Mouse (Mus musculus) neural tube, embryonic 13.5 days (tissue): Measurements from ENCODE around the gene Snx11. TPM values are rescaled to one million over a fixed set of nuclear protein-coding genes. Genes with fewer than 3 reads are reported as not detected.
A peak's percentile ranks its signal among the peaks of the same experiment; 100 is the strongest.
"Not testable (repeated sequence)": the region's sequence is repeated elsewhere in the genome, so short reads cannot be mapped to it uniquely, and the experiment has no call there.

Experiments used
- ATAC-seq: fragments of 200-750 bp; cut with Nextera tagmentation; 2 replicates; pipeline ENCODE4 v1.8.0; 2017; ENCODE audit warnings: low read depth, mild to moderate bottlenecking, moderate TSS enrichment, moderate library complexity
- H3K27ac ChIP-seq: fragments of 300-500 bp; sonication (generic); replicated peaks from 2 replicates; pipeline ENCODE4 v1.5.1; 2015; ENCODE audit warnings: moderate library complexity, mild to moderate bottlenecking, inconsistent platforms
- H3K27me3 ChIP-seq: fragments of 300-500 bp; sonication (generic); 2 replicates; pipeline ENCODE4 v1.6.1; 2015; ENCODE audit warnings: mild to moderate bottlenecking, inconsistent platforms
- H3K36me3 ChIP-seq: fragments of 300-500 bp; sonication (generic); 2 replicates; pipeline ENCODE4 v1.6.1; 2015; ENCODE audit warnings: mild to moderate bottlenecking, inconsistent platforms
- H3K4me1 ChIP-seq: fragments of 300-500 bp; sonication (generic); replicated peaks from 2 replicates; pipeline ENCODE4 v1.6.1; 2015; ENCODE audit warnings: inconsistent platforms
- H3K4me2 ChIP-seq: fragments of 300-500 bp; sonication (generic); 2 replicates; pipeline ENCODE4 v1.6.1; 2015; ENCODE audit warnings: inconsistent platforms, mild to moderate bottlenecking, moderate library complexity
- H3K4me3 ChIP-seq: fragments of 300-500 bp; sonication (generic); 2 replicates; pipeline ENCODE4 v1.5.1; 2015; ENCODE audit warnings: mild to moderate bottlenecking, inconsistent platforms
- H3K9ac ChIP-seq: fragments of 300-500 bp; sonication (generic); 2 replicates; pipeline ENCODE4 v1.6.1; 2015; ENCODE audit warnings: moderate library complexity, mild to moderate bottlenecking, inconsistent platforms
- H3K9me3 ChIP-seq: fragments of 300-500 bp; sonication (generic); 2 replicates; pipeline ENCODE4 v1.6.1; 2016; ENCODE audit warnings: inconsistent platforms
- WGBS: fragments of 180-500 bp; shearing (Covaris S2); methylation state at CpG from one replicate; pipeline ENCODE4 v1.1.7; 2015; 5-methylcytosine and 5-hydroxymethylcytosine counted together
- polyA plus RNA-seq: library from polyadenylated mRNA; unstranded; fragments of >200 nt; fragmentation: Nextera tagmentation; extraction: Ambion mirVana; gene quantifications from 2 replicates; pipeline ENCODE4 v1.2.1, GENCODE M21; 2015

The Snx11 gene
- polyA plus RNA-seq, 1 experiment from 2014 or later, result 78.0 TPM

DNA sequence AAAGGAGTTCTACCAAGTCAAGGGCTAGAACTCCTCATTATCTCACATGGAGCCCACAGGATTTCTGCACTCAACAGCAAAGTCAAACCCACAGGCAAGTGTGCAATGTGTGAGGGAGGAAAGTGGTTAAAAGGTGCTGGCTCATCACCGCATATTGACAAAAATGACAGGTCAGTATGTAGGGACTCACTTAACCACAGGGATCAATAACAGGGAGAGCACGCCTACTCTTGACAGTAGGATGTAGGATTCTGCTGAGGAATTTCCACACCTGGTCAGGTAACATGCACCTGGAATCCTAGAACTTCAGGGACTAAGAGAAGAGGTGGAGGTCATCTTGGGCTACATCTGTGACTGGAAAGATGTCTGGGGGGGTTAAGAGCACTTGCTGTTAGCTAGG, 38.5 kb upstream of the Snx11 start:
- no peaks in the 10 kb centered on the region for H3K27me3 ChIP-seq
- WGBS, result 95% methylated on average over 2 of the region's 2 CpGs
- no peaks in the 10 kb centered on the region for H3K9me3 ChIP-seq
- no peak overlapping the region for H3K9ac ChIP-seq
- no peak overlapping the region for H3K4me2 ChIP-seq
- ATAC-seq, result no peak
- no peaks in the 10 kb centered on the region for H3K4me1 ChIP-seq
- no peak overlapping the region for H3K4me3 ChIP-seq
- H3K36me3 ChIP-seq, result peaks cover 87% of the 10 kb centered on the region
- no peak overlapping the region for H3K27ac ChIP-seq

DNA sequence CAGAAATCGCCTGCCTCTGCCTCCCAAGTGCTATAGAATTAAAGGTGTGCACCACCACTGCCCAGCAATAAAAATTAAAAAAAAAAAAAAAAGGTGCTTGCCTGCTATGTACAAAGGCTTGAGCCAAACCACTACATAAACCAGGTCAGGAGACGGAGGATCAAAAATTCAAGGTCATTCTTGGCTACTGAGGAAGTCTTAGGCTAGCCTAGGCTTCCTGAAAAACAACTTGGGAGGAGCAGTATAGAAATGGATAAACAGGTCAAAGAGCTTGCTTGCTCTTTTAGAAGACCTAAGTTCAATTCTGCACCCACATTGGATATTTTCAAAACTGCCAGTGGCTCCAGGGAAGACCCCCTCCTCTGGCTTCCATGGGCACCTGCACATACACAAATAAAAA, 37.1 kb upstream of the Snx11 start:
- Histone ChIP-seq H3K4me3 (no peak overlapping the region), H3K4me2 (no peak overlapping the region), H3K27ac (no peak overlapping the region), H3K9ac (no peak overlapping the region), H3K9me3 (no peaks in the 10 kb centered on the region), H3K27me3 (no peaks in the 10 kb centered on the region), H3K36me3 (peaks cover 87% of the 10 kb centered on the region), H3K4me1 (no peaks in the 10 kb centered on the region)
- WGBS, result 89% methylated on average over 2 of the region's 2 CpGs
- no peak for ATAC-seq

DNA sequence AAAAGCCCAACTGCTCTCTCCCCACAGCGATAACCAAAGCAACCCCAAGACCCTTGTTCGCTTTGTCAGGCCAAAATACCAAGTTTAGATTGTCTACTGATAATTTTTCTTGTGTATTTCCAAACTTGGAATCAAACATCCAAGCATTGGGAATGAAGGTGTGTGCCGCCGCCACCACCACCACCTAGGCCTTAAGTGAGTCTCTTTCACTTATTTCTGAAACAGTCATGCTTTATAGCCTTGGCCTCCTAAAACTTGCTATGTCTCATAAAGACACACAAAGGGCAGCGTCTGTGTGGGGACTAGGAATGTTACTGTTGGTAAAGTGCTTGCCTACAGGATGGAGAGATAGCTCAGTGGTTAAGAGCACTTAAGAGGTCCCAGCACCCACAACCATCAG, 36.6 kb upstream of the Snx11 start:
- WGBS, result 89% methylated on average over 5 of the region's 5 CpGs
- Histone ChIP-seq H3K9ac (no peak overlapping the region), H3K9me3 (no peaks in the 10 kb centered on the region), H3K36me3 (peaks cover 87% of the 10 kb centered on the region), H3K4me1 (no peaks in the 10 kb centered on the region), H3K27ac (no peak overlapping the region), H3K27me3 (no peaks in the 10 kb centered on the region), H3K4me3 (no peak overlapping the region), H3K4me2 (no peak overlapping the region)
- ATAC-seq, result no peak

DNA sequence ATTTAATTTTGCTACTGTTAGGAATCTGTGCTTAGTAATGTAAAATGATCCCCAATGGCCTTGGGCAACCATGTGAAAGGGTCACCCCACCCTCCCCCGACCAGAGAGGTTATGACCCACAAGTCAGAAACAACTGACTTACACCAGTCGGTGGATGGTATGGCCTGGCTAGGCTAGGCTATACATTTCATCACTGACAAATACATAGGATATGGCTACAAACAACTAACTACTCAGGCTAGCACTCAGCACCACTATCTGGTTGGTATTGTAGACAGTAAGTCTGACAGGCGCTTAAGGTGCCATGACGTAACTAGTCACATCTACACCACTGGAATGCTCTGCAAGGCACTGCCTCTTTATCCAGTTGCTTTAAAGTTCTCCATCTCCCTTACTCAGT, 36.1 kb upstream of the Snx11 start:
- no peak for ATAC-seq
- Histone ChIP-seq H3K27me3 (no peaks in the 10 kb centered on the region), H3K4me1 (no peaks in the 10 kb centered on the region), H3K27ac (no peak overlapping the region), H3K9me3 (no peaks in the 10 kb centered on the region), H3K4me2 (no peak overlapping the region), H3K4me3 (no peak overlapping the region), H3K36me3 (peaks cover 87% of the 10 kb centered on the region), H3K9ac (no peak overlapping the region)
- 85% methylated on average over 4 of the region's 4 CpGs for WGBS

DNA sequence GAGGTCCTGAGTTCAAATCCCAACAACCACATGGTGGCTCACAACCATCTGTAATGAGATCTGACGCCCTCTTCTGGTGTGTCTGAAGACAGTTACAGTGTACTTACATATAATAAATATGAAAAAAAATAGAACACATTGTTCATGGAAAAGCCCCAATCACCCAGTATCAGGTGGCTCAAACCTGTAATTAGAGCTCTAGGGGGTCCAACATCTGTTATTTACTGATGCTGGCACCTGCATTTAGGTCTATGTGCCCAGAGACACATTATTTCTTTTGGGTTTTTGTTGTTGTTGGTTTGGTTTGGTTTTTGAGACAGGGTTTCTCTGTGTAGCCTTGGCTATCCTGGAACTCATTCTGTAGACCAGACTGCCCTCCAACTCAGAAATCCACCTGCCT, 33.8 kb upstream of the Snx11 start:
- not testable (repeated sequence) for H3K4me3 ChIP-seq, H3K4me2 ChIP-seq, H3K4me1 ChIP-seq, H3K9me3 ChIP-seq, H3K9ac ChIP-seq, H3K27ac ChIP-seq, H3K27me3 ChIP-seq, ATAC-seq
- peaks cover 82% of the 10 kb centered on the region for H3K36me3 ChIP-seq
- WGBS, result 85% methylated on average over 1 of the region's 1 CpGs

DNA sequence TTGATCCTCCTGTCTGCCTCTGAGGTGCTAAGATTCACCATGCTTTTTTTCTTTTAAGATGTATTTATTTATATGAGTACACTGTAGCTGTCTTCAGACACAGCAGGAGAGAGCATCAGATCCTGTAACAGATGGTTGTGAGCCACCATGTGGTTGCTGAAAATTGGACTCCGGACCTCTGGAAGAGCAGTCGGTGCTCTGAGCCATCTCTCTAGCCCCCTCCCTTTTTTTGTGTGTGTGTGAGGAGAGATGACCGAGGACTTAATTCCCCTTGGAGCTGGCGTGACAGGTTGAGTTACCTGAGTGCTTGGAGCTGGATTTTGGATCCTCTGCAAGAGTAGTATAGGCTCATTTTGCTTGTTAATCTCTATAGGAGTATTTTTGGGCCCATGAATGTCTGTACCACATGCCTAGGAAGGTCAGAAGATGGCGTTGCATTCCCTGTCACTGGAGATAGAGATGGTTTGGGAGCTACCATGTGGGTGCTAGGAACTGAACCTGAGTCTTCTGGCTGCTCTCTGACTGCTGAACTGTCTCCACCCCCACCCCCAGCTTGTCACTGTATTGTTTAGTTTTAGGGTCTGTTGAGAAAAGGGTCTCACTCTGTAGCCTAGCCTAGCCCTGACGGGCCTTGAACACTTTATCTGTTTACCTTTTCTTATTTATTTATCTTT, 32.3 kb upstream of the Snx11 start:
- peaks cover 85% of the 10 kb centered on the region for H3K36me3 ChIP-seq
- no peak overlapping the region for H3K27ac ChIP-seq
- no peaks in the 10 kb centered on the region for H3K4me1 ChIP-seq
- no peaks in the 10 kb centered on the region for H3K27me3 ChIP-seq
- no peaks in the 10 kb centered on the region for H3K9me3 ChIP-seq
- 87% methylated on average over 6 of the region's 6 CpGs for WGBS
- H3K4me2 ChIP-seq, result no peak overlapping the region
- H3K4me3 ChIP-seq, result no peak overlapping the region
- no peak for ATAC-seq
- H3K9ac ChIP-seq, result no peak overlapping the region

DNA sequence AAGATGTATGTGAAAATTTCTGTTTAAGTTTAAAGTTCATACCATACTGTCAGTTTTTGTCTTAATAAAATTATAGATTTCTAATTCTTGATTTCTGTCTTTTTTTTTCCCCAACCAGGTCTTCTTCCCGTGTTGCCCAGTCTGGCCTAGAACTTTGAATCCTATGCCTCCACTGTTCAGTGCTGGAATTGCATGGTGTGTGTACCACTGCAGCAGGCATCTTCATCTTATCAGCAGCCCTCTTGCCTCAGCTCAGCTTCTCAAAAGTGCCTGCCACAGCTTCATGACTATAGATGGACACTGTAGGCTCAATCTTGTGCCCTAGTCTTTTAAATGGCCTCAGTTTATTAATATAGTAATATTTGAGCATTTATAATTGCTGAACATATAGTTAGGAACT, 30.7 kb upstream of the Snx11 start:
- H3K9ac ChIP-seq, result no peak overlapping the region
- H3K9me3 ChIP-seq, result no peaks in the 10 kb centered on the region
- 52% methylated on average over 1 of the region's 1 CpGs for WGBS
- H3K27ac ChIP-seq, result no peak overlapping the region
- no peaks in the 10 kb centered on the region for H3K4me1 ChIP-seq
- no peak for ATAC-seq
- no peak overlapping the region for H3K4me2 ChIP-seq
- H3K4me3 ChIP-seq, result no peak overlapping the region
- peaks cover 92% of the 10 kb centered on the region for H3K36me3 ChIP-seq
- no peaks in the 10 kb centered on the region for H3K27me3 ChIP-seq

DNA sequence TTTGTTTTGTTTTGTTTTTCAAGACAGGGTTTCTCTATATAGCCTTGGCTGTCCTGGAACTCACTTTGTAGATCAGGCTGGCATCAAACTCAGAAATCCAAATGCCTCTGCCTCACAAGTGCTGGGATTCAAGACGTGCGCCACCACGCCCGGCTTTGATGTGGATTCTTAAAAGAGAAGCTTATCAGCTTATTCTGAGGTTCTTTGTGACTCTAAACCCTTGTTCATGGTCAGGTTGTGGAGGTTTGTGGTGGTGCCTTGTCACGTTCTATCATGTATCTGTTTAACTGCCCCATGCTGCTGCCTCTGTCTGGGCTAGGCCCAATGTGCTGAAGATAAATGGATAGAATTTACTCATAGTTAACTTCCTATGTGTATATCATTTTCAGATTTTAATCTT, 28.2 kb upstream of the Snx11 start:
- Histone ChIP-seq H3K4me2 (no peak overlapping the region), H3K27ac (no peak overlapping the region), H3K27me3 (no peaks in the 10 kb centered on the region), H3K9ac (no peak overlapping the region), H3K4me3 (no peak overlapping the region), H3K9me3 (no peaks in the 10 kb centered on the region), H3K36me3 (peaks cover 94% of the 10 kb centered on the region), H3K4me1 (peaks cover 5% of the 10 kb centered on the region; the same call in 1 of the 2 replicates)
- 95% methylated on average over 5 of the region's 5 CpGs for WGBS
- ATAC-seq, result no peak

DNA sequence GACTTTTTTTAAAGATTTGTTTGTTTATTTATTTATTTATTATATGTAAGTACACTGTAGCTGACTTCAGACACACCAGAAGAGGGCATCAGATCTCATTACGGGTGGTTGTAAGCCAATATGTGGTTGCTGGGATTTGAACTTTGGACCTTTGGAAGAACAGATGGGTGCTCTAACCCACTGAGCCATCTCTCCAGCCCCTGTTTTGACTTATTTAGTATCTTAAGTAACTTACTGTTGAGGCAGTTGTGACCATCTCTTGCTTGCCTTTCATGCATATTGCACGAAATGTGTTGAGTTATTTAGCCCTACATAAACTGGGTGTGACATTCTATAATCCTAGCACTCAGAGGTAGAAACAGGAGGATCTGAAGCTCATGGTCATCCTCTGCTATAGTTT, 22.2 kb upstream of the Snx11 start:
- peaks cover 10% of the 10 kb centered on the region; the same call in 1 of the 2 replicates for H3K4me1 ChIP-seq
- H3K9me3 ChIP-seq, result no peaks in the 10 kb centered on the region
- 97% methylated on average over 2 of the region's 2 CpGs for WGBS
- no peaks in the 10 kb centered on the region for H3K27me3 ChIP-seq
- no peak for ATAC-seq
- peaks cover 69% of the 10 kb centered on the region for H3K36me3 ChIP-seq
- no peak overlapping the region for H3K27ac ChIP-seq
- H3K4me3 ChIP-seq, result no peak overlapping the region
- H3K4me2 ChIP-seq, result no peak overlapping the region
- no peak overlapping the region for H3K9ac ChIP-seq

DNA sequence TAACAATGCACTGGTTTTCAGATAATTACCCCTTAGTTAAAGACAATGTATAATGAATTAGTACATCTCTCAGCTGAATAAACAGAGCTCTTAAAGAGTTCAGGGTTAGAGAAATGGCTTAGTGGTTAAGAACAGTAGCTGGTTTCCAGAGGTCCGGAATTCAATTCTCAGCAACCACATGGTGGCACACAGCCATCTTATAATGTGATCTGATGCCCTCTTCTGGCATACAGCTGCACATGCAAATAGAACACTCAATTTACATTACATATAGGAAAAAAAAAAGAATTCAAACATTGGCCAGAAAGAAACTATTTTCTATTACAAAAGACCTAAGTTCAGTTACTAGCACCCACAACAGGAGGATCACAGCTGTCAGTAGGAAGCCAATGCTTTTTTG, 19.2 kb upstream of the Snx11 start:
- H3K27me3 ChIP-seq, result no peaks in the 10 kb centered on the region
- no peak overlapping the region for H3K4me3 ChIP-seq
- no peak for ATAC-seq
- H3K36me3 ChIP-seq, result peaks cover 40% of the 10 kb centered on the region
- no peak overlapping the region for H3K9ac ChIP-seq
- no peak overlapping the region for H3K4me2 ChIP-seq
- WGBS, result 64% methylated on average over 1 of the region's 1 CpGs
- H3K4me1 ChIP-seq, result peaks cover 35% of the 10 kb centered on the region
- no peaks in the 10 kb centered on the region for H3K9me3 ChIP-seq
- H3K27ac ChIP-seq, result no peak overlapping the region

DNA sequence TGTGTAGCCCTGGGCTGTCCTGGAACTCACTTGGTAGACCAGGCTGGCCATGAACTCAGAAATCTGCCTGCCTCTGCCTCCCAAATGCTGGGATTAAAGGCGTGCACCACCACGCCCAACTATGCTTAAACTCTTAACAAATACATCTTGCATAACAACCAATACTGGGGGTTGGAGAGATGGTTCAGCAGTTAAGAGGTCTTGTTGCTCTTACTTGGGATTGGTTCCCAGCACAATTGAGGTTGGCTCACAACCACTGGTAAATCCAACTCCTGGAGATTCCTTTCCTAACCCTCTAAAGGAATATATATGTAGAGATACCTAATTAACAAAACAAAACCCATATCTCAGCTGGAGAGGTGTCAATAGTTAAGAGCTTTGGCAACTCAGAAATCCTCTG, 18.7 kb upstream of the Snx11 start:
- Histone ChIP-seq H3K4me2 (no peak overlapping the region), H3K4me3 (no peak overlapping the region), H3K27ac (no peak overlapping the region), H3K36me3 (peaks cover 36% of the 10 kb centered on the region), H3K4me1 (peaks cover 40% of the 10 kb centered on the region), H3K9ac (no peak overlapping the region), H3K27me3 (no peaks in the 10 kb centered on the region), H3K9me3 (no peaks in the 10 kb centered on the region)
- no peak for ATAC-seq
- WGBS, result 97% methylated on average over 2 of the region's 2 CpGs

DNA sequence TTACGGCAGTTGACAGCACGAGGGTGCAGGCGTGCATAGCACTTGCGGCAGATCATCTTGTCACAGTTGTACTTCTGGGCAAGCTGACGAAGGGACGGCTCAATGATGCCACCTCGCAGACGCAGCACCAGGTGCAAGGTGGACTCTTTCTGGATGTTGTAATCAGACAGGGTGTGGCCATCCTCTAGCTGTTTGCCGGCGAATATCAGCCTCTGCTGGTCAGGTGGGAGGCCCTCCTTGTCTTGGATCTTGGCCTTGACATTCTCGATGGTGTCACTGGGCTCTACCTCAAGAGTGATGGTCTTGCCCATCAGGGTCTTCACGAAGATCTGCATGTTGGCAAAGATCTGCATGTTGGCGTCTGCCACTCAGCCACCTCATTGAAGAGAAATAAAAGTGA, 18.1 kb upstream of the Snx11 start:
- Histone ChIP-seq H3K4me3 (no peak overlapping the region), H3K27me3 (no peaks in the 10 kb centered on the region), H3K9me3 (no peaks in the 10 kb centered on the region), H3K36me3 (peaks cover 30% of the 10 kb centered on the region), H3K4me2 (no peak overlapping the region), H3K4me1 (peaks cover 40% of the 10 kb centered on the region), H3K27ac (no peak overlapping the region), H3K9ac (no peak overlapping the region)
- ATAC-seq, result no peak
- 98% methylated on average over 13 of the region's 13 CpGs for WGBS

DNA sequence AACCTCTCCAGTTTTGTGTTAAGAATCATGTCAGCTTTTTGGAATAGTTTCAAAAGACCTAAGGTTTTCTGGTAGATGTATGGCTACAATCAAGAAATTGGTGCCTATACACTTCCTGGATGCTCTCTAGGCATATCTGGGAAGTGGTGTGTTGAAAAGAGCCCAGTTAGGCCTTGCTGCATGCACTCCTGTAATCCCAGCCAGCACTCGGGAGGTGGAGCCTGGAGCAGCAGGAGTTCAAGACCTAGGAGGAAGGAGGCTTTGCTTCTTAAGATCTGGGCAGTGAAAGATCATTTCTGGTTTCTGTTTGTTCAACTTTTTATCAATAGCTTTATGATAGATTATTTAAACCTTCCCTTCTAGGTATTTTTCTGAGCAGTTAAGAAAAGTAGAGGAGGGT, 13.3 kb upstream of the Snx11 start:
- Histone ChIP-seq H3K4me2 (peak overlapping the region; percentile 82), H3K9me3 (no peaks in the 10 kb centered on the region), H3K36me3 (peaks cover 6% of the 10 kb centered on the region), H3K4me1 (peaks cover 50% of the 10 kb centered on the region), H3K9ac (no peak overlapping the region), H3K4me3 (peak overlapping the region; percentile 94; the same call in 1 of the 2 replicates), H3K27me3 (no peaks in the 10 kb centered on the region), H3K27ac (no peak overlapping the region)
- ATAC-seq, result no peak
- 13% methylated on average over 1 of the region's 1 CpGs for WGBS
